Mouse (Mus musculus): ENCODE measurements around the gene 2310030G06Rik. TPM values are rescaled to one million over a fixed set of nuclear protein-coding genes. Genes with fewer than 3 reads are reported as not detected.

2310030G06Rik gene
- polyA plus RNA-seq (2015; fragmentation: Nextera tagmentation; extraction: Ambion mirVana) = 9.7 and 10.2 TPM in 2 replicates

- no peaks in the 10 kb centered on the region for H3K9me3 ChIP-seq
- H3K27me3 ChIP-seq (replicated peaks) = no peaks in the 10 kb centered on the region
- ATAC-seq (ENCODE audit: extremely low read depth, insufficient number of reproducible peaks, low FRiP score, low TSS enrichment) = no peak
- H3K4me3 ChIP-seq = peak within 1 kb of the TSS; percentile 62
- H3K4me2 ChIP-seq = peak within 1 kb of the TSS; percentile 75
- H3K4me1 ChIP-seq = peaks cover 65% of the 10 kb centered on the region
- H3K9ac ChIP-seq = peak within 1 kb of the TSS; percentile 83
- H3K27ac ChIP-seq (replicated peaks) = peak within 1 kb of the TSS; percentile 85
- WGBS = 2% methylated on average over 19 of the region's 19 CpGs
- 0 out of 2 replicates have a peak, but pooled peaks cover 3% of the 10 kb centered on the region for H3K36me3 ChIP-seq
Measured at GRCm38 (mm10) chr9:50746214-50746677, at the start of gene 2310030G06Rik. Gene 2310030G06Rik, minus strand, starts transcription at chr9:50746536.

- Histone ChIP-seq H3K27me3 (replicated peaks) (no peaks in the 10 kb centered on the region), H3K4me3 (no peak overlapping the region), H3K4me2 (no peak overlapping the region), H3K27ac (replicated peaks) (no peak overlapping the region), H3K9me3 (no peaks in the 10 kb centered on the region), H3K36me3 (peaks cover 73% of the 10 kb centered on the region), H3K9ac (no peak overlapping the region), H3K4me1 (no peaks in the 10 kb centered on the region)
- ATAC-seq (ENCODE audit: extremely low read depth, insufficient number of reproducible peaks, low FRiP score, low TSS enrichment) = no peak
- WGBS = 92% methylated on average over 3 of the region's 3 CpGs
Measured at GRCm38 (mm10) chr9:50795266-50795665, 48.9 kb upstream of the 2310030G06Rik start.

GRCm38 (mm10) chr9:50782155-50782554 lies 35.8 kb upstream of the 2310030G06Rik start:
- no peaks in the 10 kb centered on the region for H3K27me3 ChIP-seq (replicated peaks)
- no peaks in the 10 kb centered on the region for H3K9me3 ChIP-seq
- no peak overlapping the region for H3K27ac ChIP-seq (replicated peaks)
- no peak overlapping the region for H3K9ac ChIP-seq
- no peak for ATAC-seq (ENCODE audit: extremely low read depth, insufficient number of reproducible peaks, low FRiP score, low TSS enrichment)
- H3K4me1 ChIP-seq = no peaks in the 10 kb centered on the region
- no peak overlapping the region for H3K4me3 ChIP-seq
- 73% methylated on average over 2 of the region's 2 CpGs for WGBS
- H3K4me2 ChIP-seq = no peak overlapping the region
- H3K36me3 ChIP-seq = peaks cover 91% of the 10 kb centered on the region

DNA sequence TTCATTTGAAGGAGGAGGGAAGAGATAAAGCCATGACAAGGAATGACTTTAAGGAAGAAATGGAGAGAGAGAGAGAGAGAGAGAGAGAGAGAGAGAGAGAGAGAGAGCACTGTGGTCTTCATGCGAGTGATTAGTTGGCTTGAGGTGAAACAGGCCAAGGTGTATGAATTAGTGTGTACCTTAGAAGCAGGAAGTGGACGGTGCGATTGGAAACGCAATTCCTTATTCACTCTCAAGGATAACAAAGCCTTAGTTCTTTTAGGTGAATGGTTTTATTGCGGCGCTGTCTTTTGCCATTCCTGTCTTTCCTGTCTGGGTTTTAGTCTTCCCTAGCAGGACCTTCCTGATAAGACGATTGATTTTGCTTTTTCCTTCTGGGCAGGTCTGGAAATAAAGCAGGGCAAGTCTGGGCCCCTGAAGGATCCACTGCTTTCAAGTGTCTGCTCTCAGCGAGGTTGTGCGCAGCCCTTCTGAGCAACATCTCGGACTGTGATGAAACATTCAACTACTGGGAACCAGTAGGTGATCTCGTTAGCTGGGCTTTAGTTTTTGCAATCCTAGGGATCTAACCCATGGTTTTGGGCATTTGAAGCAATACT lies 29.9 kb upstream of the 2310030G06Rik start:
- Histone ChIP-seq H3K4me2 (peak overlapping the region; percentile 86), H3K4me1 (peaks cover 21% of the 10 kb centered on the region), H3K27me3 (replicated peaks) (no peaks in the 10 kb centered on the region), H3K27ac (replicated peaks) (no peak overlapping the region), H3K9me3 (no peaks in the 10 kb centered on the region), H3K36me3 (peaks cover 49% of the 10 kb centered on the region), H3K9ac (peak overlapping the region; percentile 97), H3K4me3 (peak overlapping the region; percentile 97)
- no peak for ATAC-seq (ENCODE audit: extremely low read depth, insufficient number of reproducible peaks, low FRiP score, low TSS enrichment)
- 58% methylated on average over 11 of the region's 11 CpGs for WGBS

GRCm38 (mm10) chr9:50775662-50776126 lies 29.4 kb upstream of the 2310030G06Rik start:
- H3K4me1 ChIP-seq = peaks cover 21% of the 10 kb centered on the region
- no peaks in the 10 kb centered on the region for H3K27me3 ChIP-seq (replicated peaks)
- peak overlapping the region; percentile 97 for H3K4me3 ChIP-seq
- WGBS = under 1% methylated on average over 27 of the region's 30 CpGs
- H3K4me2 ChIP-seq = peak overlapping the region; percentile 86
- H3K9ac ChIP-seq = peak overlapping the region; percentile 97
- peak overlapping the region; percentile 70 for H3K27ac ChIP-seq (replicated peaks)
- H3K36me3 ChIP-seq = peaks cover 47% of the 10 kb centered on the region
- H3K9me3 ChIP-seq = no peaks in the 10 kb centered on the region
- ATAC-seq (ENCODE audit: extremely low read depth, insufficient number of reproducible peaks, low FRiP score, low TSS enrichment) = no peak

- Histone ChIP-seq H3K36me3 (peaks cover 42% of the 10 kb centered on the region), H3K4me1 (peaks cover 21% of the 10 kb centered on the region), H3K27ac (replicated peaks) (peak within 1 kb of the TSS; percentile 70), H3K4me2 (peak within 1 kb of the TSS; percentile 86), H3K9me3 (no peaks in the 10 kb centered on the region), H3K27me3 (replicated peaks) (no peaks in the 10 kb centered on the region), H3K9ac (peak within 1 kb of the TSS; percentile 97), H3K4me3 (peak within 1 kb of the TSS; percentile 97)
- peak; percentile 65; the same call in 1 of the 2 replicates for ATAC-seq (ENCODE audit: extremely low read depth, insufficient number of reproducible peaks, low FRiP score, low TSS enrichment)
- under 1% methylated on average over 31 of the region's 51 CpGs for WGBS
Measured at GRCm38 (mm10) chr9:50774991-50775612, 28.8 kb upstream of the 2310030G06Rik start, which contains the start of the genes Alg9 and 1110032A03Rik. Gene Alg9, plus strand, starts transcription at chr9:50775019. Gene 1110032A03Rik, minus strand, starts transcription at chr9:50775520.

DNA sequence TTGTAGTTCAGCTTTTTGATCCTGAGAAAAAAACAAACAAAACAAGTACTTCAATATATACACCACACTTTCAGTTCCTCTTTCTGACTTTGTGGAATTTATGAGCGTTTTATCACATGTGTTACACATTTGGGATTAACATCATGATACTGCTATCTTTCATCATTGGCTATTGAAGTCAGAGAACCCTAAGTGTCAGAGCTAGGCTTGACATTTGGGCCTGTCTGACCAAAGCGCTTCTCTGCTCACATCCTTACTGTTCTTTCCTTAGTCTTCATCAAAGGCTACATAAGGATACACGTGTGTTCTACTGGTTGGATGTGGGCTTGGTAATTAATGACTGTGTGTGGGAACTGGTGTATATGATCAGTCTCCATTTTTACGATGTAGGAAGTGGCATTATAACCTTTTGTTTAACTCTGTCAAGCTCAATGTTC lies 27.7 kb upstream of the 2310030G06Rik start:
- Histone ChIP-seq H3K4me1 (peaks cover 28% of the 10 kb centered on the region), H3K9me3 (no peaks in the 10 kb centered on the region), H3K27me3 (replicated peaks) (no peaks in the 10 kb centered on the region), H3K4me3 (no peak overlapping the region), H3K36me3 (peaks cover 32% of the 10 kb centered on the region), H3K4me2 (peak overlapping the region; percentile 86), H3K9ac (peak overlapping the region; percentile 97), H3K27ac (replicated peaks) (no peak overlapping the region)
- 71% methylated on average over 4 of the region's 4 CpGs for WGBS
- no peak for ATAC-seq (ENCODE audit: extremely low read depth, insufficient number of reproducible peaks, low FRiP score, low TSS enrichment)

DNA sequence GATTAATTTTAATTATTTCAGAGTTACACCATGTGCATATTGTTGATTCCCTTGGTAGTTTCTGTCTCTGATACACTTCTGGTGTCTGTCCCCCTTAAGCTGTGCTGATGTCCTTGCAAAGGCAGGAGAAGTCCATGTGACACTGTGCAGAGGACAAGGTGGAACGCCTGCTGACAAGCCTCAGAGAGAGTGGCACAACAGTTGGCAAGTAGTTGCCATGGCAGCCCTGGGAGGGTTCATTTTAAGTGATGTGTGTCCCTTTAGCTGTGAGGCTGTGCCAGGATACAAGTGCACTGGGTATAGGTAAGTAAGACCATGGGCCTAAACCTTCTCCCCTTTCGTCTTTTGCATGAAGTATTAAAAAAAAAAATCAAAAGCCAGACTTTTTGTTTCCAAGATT lies 23.7 kb upstream of the 2310030G06Rik start:
- Histone ChIP-seq H3K4me3 (no peak overlapping the region), H3K27ac (replicated peaks) (no peak overlapping the region), H3K36me3 (peaks cover 19% of the 10 kb centered on the region), H3K4me1 (peaks cover 31% of the 10 kb centered on the region), H3K9me3 (no peaks in the 10 kb centered on the region), H3K27me3 (replicated peaks) (no peaks in the 10 kb centered on the region), H3K4me2 (no peak overlapping the region), H3K9ac (peak overlapping the region; percentile 50; the same call in 1 of the 2 replicates)
- ATAC-seq (ENCODE audit: extremely low read depth, insufficient number of reproducible peaks, low FRiP score, low TSS enrichment) = no peak
- WGBS = 69% methylated on average over 2 of the region's 2 CpGs

DNA sequence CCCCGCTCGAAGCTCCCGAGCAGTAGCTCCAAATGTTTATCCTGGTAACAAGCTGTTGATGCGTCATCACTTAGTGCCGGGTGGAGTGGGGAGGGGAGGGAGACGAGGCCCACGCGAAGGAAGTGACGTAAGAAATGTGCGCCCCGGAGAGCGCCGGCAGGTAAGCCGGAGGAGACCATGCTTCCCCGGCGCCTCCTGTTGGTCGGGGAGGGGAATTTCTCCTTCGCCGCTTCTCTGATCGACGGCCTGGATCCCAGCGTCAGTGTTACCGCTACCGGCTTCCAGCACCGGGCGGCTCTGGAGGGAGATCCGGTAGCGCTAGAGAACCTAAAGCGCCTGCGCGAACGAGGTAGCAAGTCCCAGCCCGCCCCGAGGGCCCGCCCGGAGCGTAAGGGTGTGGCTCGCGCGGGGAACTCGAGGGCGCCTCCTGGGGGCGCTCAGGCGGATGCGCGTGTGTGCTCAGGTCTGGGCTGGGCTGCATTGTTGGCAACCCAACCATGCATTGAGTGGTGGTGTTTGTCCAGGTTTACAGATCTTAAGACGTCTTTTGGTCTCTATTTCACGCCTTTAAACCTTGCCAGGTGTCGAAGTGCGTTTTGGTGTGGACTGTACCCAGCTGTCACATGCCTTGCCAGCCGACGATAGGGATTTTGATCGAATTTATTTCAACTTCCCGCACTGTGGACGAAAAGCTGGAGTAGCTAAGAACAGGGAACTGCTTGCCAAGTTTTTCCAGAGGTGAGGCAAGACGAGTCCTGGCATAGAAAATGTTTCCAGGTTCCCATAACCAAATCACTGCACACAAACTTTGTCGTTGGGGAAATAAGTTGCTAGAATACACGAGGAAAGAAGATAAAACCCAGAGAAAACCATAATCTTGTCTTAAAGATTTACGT lies 22.0 kb upstream of the 2310030G06Rik start, which contains the start of gene Fdxacb1:
Fdxacb1 (plus strand) TSS at position 130 of the 896 bp plus-strand sequence.
- peak within 1 kb of the TSS; percentile 95 for H3K27ac ChIP-seq (replicated peaks)
- peak; percentile 90 for ATAC-seq (ENCODE audit: extremely low read depth, insufficient number of reproducible peaks, low FRiP score, low TSS enrichment)
- peak within 1 kb of the TSS; percentile 83 for H3K9ac ChIP-seq
- no peaks in the 10 kb centered on the region for H3K9me3 ChIP-seq
- peak within 1 kb of the TSS; percentile 73 for H3K4me2 ChIP-seq
- peaks cover 20% of the 10 kb centered on the region for H3K4me1 ChIP-seq
- peak within 1 kb of the TSS; percentile 66 for H3K4me3 ChIP-seq
- H3K36me3 ChIP-seq = peaks cover 23% of the 10 kb centered on the region
- whole genome bisulfite sequencing = 3% methylated on average over 59 of the region's 59 CpGs
- no peaks in the 10 kb centered on the region for H3K27me3 ChIP-seq (replicated peaks)

DNA sequence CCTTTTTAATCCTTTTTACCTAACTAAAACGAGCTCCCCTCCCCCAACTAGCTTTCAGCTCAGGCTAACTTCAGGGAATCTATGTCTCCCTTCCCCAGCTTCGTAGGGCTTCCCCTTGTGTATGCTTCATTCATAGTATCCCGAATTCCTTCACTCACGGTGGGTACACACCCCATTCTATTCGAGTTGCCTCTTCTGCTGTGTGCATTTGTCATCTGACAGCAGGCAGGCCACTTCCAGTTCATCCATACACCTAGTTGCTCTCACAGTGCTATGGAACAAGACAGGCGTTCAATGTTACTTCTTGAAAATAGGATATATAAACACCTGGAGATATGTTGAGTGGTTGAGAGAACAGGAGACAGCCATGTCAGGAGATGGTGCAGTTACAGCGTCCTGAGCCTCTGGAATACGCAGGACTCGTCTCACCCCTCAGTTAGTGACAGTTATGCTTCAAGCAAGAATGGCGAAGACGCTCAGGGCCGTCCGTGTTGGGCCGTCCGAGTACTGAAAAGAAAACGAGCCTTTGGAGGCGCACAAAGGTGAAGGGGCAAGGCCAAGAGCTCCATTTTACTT lies 21.3 kb upstream of the 2310030G06Rik start:
- 0 out of 2 replicates have a peak, but pooled peaks have one; percentile 5 for ATAC-seq (ENCODE audit: extremely low read depth, insufficient number of reproducible peaks, low FRiP score, low TSS enrichment)
- H3K4me1 ChIP-seq = peaks cover 20% of the 10 kb centered on the region
- H3K9ac ChIP-seq = peak overlapping the region; percentile 83
- H3K27me3 ChIP-seq (replicated peaks) = no peaks in the 10 kb centered on the region
- 5% methylated on average over 17 of the region's 17 CpGs for WGBS
- peaks cover 22% of the 10 kb centered on the region for H3K36me3 ChIP-seq
- H3K4me3 ChIP-seq = peak overlapping the region; percentile 66
- H3K4me2 ChIP-seq = peak overlapping the region; percentile 73
- H3K27ac ChIP-seq (replicated peaks) = peak overlapping the region; percentile 95
- H3K9me3 ChIP-seq = no peaks in the 10 kb centered on the region
